Mouse (Mus musculus) urinary bladder, postnatal 25 days (tissue): ENCODE measurements around the gene Uroc1.

Source experiments
- DNase-seq: peaks from one replicate; pipeline ENCODE4 v3.0.0; 2022; ENCODE audit warnings: low spot score

Uroc1 gene

DNA sequence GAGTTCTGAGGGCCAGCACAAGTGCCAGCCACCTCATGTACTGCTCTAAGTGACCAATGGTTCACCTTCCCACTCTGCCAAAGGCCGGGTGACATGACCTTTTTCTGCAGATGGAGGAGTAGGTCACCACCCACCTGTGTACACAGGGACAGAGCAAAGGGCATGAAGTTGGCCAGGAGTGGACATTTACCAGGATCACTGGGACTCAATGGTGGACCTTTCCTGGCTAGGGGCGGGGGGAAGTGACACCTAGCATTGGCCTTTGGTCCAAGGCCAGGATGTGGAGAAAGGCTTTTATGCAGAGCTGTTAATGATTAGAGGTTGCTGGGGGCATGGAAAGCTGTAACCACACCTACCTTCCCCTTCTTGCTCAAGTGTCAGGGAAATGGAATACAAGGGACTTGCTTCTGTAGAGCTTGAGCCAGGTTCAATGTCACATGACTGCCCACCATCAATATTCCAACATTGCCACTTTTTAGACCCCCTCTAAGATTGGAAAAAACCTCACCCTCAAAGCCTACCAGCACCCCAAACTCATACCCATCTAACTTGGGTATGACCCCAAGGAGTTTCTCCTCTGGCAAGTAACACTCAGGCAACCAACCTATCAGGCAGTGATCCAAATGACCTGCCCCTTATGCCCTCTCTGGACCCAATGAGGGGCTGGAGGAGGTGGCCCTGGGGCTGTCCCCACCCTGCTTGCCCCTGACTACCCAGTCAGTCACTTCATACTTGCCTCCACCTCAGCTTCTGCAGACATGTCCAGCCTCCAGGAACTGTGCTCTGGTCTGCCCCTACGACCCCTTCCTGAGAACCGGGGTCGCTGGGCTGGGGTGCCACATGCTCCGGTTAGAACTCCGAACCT, at the start of gene Uroc1:
TSS of gene Uroc1 (plus strand) at position 724 of the 865 bp plus-strand sequence.
- DNase-seq, result no peak

DNA sequence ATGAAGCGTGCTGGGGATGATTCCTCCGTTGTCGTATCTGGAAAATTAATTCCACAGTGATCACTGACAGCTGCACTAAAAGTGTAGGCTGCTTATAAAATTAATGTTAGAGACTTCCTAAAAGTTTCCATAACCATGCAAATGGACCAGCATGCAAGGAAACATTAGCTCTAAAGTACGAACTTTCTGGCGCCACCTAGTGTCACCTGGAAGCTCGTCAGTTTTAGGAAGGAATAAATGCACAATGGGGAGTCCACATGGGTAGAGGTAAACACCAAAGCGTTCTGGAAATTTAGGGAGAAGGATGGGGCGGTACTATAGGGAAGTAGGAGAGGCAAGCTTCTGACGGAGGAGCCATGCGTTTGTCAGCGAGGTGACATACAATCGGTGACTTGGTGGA, 44.8 kb upstream of the Uroc1 start:
- no peak for DNase-seq

DNA sequence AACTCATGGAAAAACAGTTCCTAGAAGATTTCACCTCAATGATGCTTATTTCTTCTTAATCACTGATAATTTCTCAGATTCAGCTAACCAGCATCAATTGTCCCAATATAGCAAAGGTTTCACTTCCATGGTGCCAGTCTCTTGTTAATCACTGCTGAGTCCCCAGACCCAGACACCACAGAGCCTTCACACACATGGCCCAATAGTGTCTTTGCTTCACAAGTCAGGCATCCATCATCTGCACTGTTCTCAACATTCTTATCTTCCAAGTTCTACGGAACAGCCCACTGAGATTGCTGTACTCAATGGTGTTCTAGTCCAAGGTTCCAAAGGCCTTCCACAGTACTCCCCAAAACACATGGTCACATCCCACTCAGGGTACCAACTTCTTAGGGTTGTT, 32.2 kb upstream of the Uroc1 start, which contains the start of gene BC048671:
TSS of gene BC048671 (plus strand) at position 301 of the 400 bp plus-strand sequence.
- no peak for DNase-seq

- DNase-seq, result no peak
Observed at GRCm38 (mm10) chr6:90306315-90306975, 26.6 kb upstream of the Uroc1 start.

GRCm38 (mm10) chr6:90308839-90309778, 24.0 kb upstream of the Uroc1 start:
- DNase-seq, result no peak

GRCm38 (mm10) chr6:90315961-90316360, 17.1 kb upstream of the Uroc1 start:
- DNase-seq, result no peak

DNA sequence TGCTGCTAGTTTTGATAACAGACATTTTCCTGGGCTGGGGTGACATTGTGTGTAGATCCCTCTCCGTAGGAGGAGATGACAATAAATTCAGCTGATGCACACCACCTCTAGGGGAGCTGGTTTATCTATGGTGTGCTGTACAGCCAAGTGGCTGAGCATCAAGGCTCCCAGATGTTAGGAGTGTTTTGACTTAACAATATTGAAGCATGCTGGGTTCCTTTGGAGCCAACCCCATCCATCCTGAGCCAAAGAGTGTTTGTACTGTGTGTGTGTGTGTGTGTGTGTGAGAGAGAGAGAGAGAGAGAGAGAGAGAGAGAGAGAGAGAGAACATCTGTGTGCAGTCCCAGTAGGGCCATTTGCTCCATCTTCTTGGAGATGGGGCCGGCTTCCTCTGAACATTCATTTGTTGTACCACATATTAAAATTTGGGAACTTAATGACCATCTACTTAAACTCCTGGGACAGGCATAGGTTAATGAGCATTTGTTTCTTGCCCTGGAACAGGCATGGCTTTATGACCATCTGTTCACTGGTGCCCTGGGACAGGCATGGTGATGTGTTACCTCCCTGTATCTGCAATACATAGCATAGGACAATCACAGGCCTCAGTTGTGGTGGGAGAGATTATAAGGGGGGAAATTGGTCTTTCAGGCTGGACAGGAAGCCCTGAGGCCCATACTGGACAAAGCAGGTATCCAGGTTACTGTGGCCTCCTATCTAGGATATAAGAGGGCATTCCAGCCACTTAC, 15.4 kb upstream of the Uroc1 start:
- no peak for DNase-seq

- DNase-seq, result no peak
Observed at GRCm38 (mm10) chr6:90319019-90319418, 14.1 kb upstream of the Uroc1 start.

- DNase-seq, result no peak
Observed at GRCm38 (mm10) chr6:90319475-90320191, 13.5 kb upstream of the Uroc1 start.

GRCm38 (mm10) chr6:90320429-90320828, 12.7 kb upstream of the Uroc1 start:
- no peak for DNase-seq

- DNase-seq, result no peak
Observed at GRCm38 (mm10) chr6:90321811-90322210, 11.3 kb upstream of the Uroc1 start.

DNA sequence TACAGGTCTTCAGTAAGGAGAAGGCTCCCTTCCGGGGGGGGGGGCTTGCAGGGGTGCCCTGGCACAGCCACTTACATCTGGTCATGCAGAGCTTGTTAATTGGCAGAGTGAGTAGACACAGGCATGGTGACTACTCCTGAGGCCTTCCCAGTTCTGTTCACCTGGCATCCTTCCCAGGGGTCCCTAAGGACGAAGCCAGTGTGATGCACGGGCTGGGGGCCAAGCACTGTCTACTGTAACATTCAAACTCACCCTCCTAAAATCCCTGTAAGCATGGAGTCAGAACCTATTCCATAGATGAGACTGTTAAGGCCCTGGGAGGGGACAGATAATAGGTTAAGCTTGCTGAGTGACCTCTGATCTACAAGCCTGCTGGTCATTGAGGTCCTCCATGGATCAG, 9.1 kb upstream of the Uroc1 start:
- DNase-seq, result no peak

GRCm38 (mm10) chr6:90324463-90324862, 8.6 kb upstream of the Uroc1 start:
- no peak for DNase-seq

DNA sequence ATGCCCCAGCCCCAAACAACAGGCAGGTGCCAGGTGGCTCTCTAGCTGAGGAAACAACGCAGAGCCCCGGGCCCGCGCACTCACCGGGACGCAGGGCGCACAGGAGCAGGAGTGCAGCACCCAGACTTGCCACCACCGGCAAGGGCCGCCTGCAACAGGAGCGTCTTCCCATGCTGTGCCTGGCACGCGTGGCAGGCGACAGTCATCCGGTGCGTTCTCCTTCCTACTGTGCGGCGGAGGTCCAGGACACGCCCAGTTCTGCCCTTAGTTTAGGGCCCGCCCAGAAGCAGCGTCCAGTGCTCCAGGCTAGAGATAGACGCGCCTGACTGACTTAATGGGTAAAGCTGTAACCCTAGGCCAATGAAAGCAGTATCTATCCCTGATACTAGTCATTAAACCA, 8.1 kb upstream of the Uroc1 start, which contains the start of gene Chst13:
TSS of gene Chst13 (minus strand) at position 195 of the 400 bp plus-strand sequence.
- no peak for DNase-seq

GRCm38 (mm10) chr6:90327670-90328069, 5.4 kb upstream of the Uroc1 start:
- DNase-seq, result no peak

DNA sequence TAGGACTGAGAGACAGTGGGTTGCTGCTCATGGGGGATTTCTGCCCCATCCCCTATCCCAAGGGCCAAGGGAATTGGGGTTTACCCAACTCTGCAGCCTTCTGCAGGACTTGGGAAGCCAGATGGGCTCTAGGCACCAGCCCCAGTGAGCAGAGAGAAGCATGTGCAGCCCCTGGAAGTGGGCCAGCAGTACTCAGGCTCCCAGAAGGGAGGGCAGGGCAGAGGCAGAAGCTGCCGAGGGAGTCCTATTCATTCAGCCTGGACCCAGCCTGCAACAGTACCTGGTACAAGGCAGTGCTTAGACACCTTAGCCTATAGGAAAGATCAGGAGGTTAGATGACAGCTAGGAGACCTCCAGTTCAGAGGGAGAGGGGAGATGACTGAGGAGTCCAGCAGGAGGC, 3.1 kb upstream of the Uroc1 start:
- DNase-seq, result no peak

GRCm38 (mm10) chr6:90334244-90334643, 1.2 kb downstream of the Uroc1 start:
- no peak for DNase-seq

DNA sequence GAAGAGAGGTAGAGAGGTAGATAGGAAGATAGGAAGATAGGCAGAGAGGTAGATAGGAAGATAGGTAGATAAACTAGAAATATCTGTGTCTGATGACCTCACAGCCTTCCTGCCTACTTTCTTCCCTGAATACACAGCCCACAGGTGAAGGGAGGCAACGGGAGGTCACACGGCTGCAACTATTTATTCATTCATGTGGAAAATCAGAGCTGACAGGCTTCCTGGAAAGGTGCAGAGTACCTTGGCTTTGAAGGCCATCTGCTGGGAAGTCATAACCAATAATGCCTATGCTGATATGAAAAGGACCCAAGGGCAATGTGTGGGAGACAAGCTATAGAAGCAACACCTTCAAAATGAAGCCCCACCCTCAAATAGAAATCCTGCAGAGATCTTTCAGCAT, 9.3 kb downstream of the Uroc1 start:
- DNase-seq, result no peak

GRCm38 (mm10) chr6:90347183-90347582, 14.1 kb downstream of the Uroc1 start:
- DNase-seq, result no peak

DNA sequence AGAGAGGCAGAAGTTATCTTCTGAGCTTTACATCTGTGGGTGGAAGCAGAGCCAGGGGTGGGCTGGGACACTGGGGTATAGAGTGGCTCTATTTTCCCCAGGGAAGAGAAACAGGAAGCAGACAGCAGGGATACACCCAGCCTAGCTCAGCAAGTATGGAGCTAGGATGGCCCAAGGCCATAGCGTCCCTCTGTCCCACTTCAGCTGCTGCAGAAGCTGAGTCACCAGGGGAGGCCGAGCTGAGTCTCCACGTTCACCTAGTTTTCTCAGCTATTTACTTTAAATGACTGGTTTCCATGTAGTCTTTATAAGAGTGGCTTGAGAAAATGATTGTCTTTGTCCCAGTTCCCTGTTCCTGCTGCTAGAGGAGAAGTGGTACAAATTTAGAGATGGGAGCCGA, 15.4 kb downstream of the Uroc1 start:
- no peak for DNase-seq

DNA sequence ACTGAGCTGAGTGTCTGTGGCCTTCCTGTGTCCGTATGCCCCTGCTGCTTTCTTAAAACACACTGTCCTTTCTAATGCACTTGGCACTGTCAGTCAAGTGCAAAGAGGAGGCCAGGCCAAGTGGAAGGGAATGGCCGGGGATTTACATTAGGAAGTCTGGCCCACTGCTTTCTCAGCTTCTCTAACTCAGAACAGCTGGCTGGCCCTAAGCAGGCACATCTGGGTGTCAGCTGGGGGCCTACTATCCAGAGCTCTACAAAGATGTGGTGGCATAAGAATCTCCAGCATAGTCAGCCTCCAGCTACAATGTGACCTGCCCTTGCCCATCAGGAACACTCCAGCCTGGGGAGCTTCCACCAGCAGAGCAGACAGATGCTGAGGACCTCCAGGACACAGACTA, 16.9 kb downstream of the Uroc1 start:
- DNase-seq, result no peak
